Mouse (Mus musculus): Measurements from ENCODE around the gene Akp3.

The Akp3 gene

GRCm38 (mm10) chr1:87124673-87125072, at the start of gene Akp3:
TSS of gene Akp3 (plus strand) at chr1:87124973.
- DNase-seq (ENCODE audit: low read depth, low spot score): no peak

- no peak for DNase-seq (ENCODE audit: low read depth, low spot score)
These were observed 38.6 kb upstream of the Akp3 start for GRCm38 (mm10) chr1:87086196-87086595.

- DNase-seq (ENCODE audit: low read depth, low spot score): no peak
These were observed 37.8 kb upstream of the Akp3 start for GRCm38 (mm10) chr1:87086964-87087363.

DNA sequence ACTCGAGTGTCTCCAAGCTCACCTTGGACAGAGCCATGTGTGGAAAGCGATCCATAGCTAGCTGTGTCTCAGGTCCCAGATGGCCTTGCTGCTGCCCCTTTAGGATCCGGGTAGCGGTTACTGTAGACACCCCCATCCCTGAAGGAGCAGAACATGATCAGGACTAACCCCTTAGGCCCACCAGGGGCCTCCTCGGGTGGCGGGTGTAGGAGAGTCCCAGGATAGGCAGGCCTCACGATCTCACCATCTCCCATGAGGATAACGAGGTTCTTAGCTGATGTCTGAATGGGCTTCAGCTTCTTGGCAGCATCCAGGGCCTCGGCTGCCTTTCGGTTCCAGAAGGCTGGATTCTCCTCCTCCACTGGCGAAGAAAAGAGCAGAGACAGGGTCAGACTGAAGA, 35.5 kb upstream of the Akp3 start:
- no peak for DNase-seq (ENCODE audit: low read depth, low spot score)

GRCm38 (mm10) chr1:87089828-87090227, 34.9 kb upstream of the Akp3 start, which contains the start of gene Alppl2:
TSS of gene Alppl2 (minus strand) at chr1:87089928.
- DNase-seq (ENCODE audit: low read depth, low spot score): no peak

GRCm38 (mm10) chr1:87095642-87096041, 29.1 kb upstream of the Akp3 start:
- no peak for DNase-seq (ENCODE audit: low read depth, low spot score)

GRCm38 (mm10) chr1:87098358-87098975, 26.3 kb upstream of the Akp3 start:
- DNase-seq (ENCODE audit: low read depth, low spot score): no peak

- no peak for DNase-seq (ENCODE audit: low read depth, low spot score)
These were observed 23.4 kb upstream of the Akp3 start, which contains the start of gene Alpi for GRCm38 (mm10) chr1:87101411-87101810. TSS of gene Alpi (minus strand) at chr1:87101606.

- no peak for DNase-seq (ENCODE audit: low read depth, low spot score)
These were observed 22.7 kb upstream of the Akp3 start for GRCm38 (mm10) chr1:87102114-87102513.

GRCm38 (mm10) chr1:87103936-87104335, 20.8 kb upstream of the Akp3 start:
- no peak for DNase-seq (ENCODE audit: low read depth, low spot score)

GRCm38 (mm10) chr1:87106536-87106935, 18.2 kb upstream of the Akp3 start:
- no peak for DNase-seq (ENCODE audit: low read depth, low spot score)

GRCm38 (mm10) chr1:87108564-87108963, 16.2 kb upstream of the Akp3 start:
- DNase-seq (ENCODE audit: low read depth, low spot score): no peak

GRCm38 (mm10) chr1:87111719-87112354, 12.9 kb upstream of the Akp3 start:
- no peak for DNase-seq (ENCODE audit: low read depth, low spot score)

DNA sequence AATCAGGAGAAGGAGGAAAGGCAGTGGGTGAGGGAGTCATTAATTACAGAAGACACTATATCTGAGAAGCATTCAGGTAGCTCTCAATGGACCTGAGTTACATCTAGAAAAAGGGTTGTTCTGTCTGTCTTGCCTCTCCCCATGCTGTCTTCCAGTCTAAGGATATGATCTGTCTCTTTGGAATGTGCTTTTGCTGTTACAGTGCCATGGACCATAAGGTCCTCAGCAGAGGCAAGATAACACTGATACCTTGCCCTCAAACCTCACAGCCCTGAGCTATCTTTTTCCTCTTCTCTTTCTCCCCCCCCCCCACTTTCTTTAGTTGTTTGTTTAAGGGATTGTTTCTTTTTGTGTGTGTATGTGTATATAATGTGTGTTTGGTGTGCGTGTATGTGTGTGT, 10.0 kb upstream of the Akp3 start:
- DNase-seq (ENCODE audit: low read depth, low spot score): no peak

- no peak for DNase-seq (ENCODE audit: low read depth, low spot score)
These were observed 2.6 kb downstream of the Akp3 start for GRCm38 (mm10) chr1:87127206-87128030.

- DNase-seq (ENCODE audit: low read depth, low spot score): no peak
These were observed 7.0 kb downstream of the Akp3 start for GRCm38 (mm10) chr1:87131803-87132202.

- DNase-seq (ENCODE audit: low read depth, low spot score): no peak
These were observed 16.8 kb downstream of the Akp3 start for GRCm38 (mm10) chr1:87141550-87141949.

- DNase-seq (ENCODE audit: low read depth, low spot score): no peak
These were observed 17.7 kb downstream of the Akp3 start for GRCm38 (mm10) chr1:87142456-87142855.

DNA sequence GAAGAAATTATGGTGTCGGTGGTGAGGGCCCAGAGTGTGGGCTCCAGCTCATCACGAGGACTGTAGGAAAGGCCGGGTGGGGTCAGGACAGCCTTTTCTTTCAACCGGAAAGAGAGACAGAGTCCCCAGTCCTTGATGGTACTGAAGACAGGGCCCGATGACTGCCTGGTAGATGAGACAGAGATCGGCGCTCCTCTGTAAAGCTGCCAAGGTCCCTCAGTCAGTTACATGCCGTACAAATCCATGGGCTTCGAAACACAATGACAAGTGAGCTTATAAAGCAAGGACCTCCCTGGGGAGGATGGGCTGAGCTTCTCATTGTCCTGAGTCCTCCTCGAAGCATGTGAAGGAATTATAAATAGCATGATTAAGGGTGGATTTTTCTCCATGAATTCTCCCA, 18.4 kb downstream of the Akp3 start:
- no peak for DNase-seq (ENCODE audit: low read depth, low spot score)

- DNase-seq (ENCODE audit: low read depth, low spot score): no peak
These were observed 24.6 kb downstream of the Akp3 start for GRCm38 (mm10) chr1:87149422-87149821.

DNA sequence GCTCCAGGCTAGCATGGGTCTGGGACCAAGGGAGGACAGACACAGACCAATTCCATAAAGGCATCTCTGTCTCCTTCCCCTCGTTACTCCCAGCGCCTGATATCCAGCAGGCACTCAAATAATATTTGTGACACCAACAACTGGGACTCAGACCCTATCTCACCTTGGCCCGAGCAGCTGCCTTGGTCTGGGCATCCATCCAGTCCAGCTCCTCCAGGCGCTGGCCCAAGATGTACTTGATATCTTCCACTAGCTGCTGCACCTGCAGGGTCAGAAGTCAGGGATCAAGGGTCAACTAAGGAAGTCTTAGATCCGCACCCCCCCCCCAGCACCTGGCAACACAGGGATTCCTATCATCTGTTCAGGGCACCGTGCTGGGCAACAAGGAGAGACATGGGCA, 26.5 kb downstream of the Akp3 start:
- DNase-seq (ENCODE audit: low read depth, low spot score): no peak

DNA sequence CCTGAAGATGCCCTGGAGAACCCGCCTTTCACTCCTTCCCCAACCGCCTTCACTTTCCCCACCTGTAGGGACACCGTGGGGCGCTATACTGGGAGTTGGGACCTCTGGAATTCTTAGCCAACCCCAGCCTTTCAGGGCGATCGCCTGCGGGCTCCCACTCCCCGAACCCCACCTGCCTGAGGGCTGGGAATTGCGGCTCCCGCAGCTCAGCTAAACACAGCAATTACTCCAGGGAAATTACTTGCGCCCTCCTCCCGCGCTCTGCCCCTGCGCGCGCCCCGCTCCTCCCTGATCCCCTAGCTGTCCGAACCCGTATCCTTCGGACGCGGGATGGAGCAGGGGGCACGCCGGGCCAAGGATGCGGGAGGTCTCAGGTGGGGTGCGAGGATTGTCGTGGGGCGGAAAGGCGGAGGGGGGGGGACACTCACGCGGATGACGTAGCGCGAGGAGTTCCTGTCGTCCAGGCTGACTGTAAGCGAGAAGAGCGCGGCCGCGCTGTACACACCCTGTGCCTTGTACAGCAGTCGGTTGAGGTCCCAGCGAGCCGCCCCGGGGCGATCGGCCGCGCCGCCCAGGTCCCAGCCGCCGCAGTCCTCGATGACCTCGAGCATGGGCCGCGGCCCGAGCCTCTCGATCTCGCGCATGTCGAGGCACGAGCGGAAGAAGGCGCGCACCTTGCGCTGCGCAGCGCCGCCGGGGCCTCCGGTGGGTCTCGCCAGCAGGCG, 29.2 kb downstream of the Akp3 start:
- no peak for DNase-seq (ENCODE audit: low read depth, low spot score)

All from c-Kit-negative CD71-positive TER-119-positive erythroid progenitor cells, embryonic 14.5 days (primary cell).